Mouse (Mus musculus) lung, embryonic 15.5 days (tissue): ENCODE measurements at regions not wholly inside any gene's neighbourhood (a gene's known extent, or its start where the extent isn't known, plus 50 kb on each side); places are given as distances from the start of the nearest gene placed in this dataset.

Experiments used
- ATAC-seq: fragments of 200-750 bp; cut with Nextera tagmentation; 2 replicates; pipeline ENCODE4 v1.8.0; 2017; ENCODE audit warnings: moderate number of reproducible peaks, borderline replicate concordance; ENCODE audit not compliant: low FRiP score, low TSS enrichment; ENCODE audit errors: extremely low read depth
- H3K27ac ChIP-seq: fragments of 300-500 bp; sonication (generic); 2 replicates; pipeline ENCODE4 v1.5.1; 2015; ENCODE audit warnings: moderate library complexity, mild to moderate bottlenecking, inconsistent platforms
- H3K27me3 ChIP-seq: fragments of 300-500 bp; sonication (generic); 2 replicates; pipeline ENCODE4 v1.6.1; 2015; ENCODE audit warnings: inconsistent platforms
- H3K36me3 ChIP-seq: fragments of 300-500 bp; sonication (generic); 2 replicates; pipeline ENCODE4 v1.6.1; 2015; ENCODE audit warnings: inconsistent platforms
- H3K4me1 ChIP-seq: fragments of 300-500 bp; sonication (generic); 2 replicates; pipeline ENCODE4 v1.6.1; 2015; ENCODE audit warnings: inconsistent platforms
- H3K4me2 ChIP-seq: fragments of 300-500 bp; sonication (generic); 2 replicates; pipeline ENCODE4 v1.6.1; 2015; ENCODE audit warnings: inconsistent platforms, mild to moderate bottlenecking, moderate library complexity
- H3K4me3 ChIP-seq: fragments of 300-500 bp; sonication (generic); 2 replicates; pipeline ENCODE4 v1.5.1; 2015; ENCODE audit warnings: mild to moderate bottlenecking, inconsistent platforms
- H3K9ac ChIP-seq: fragments of 300-500 bp; sonication (generic); 2 replicates; pipeline ENCODE4 v1.6.1; 2015; ENCODE audit warnings: inconsistent platforms
- H3K9me3 ChIP-seq: fragments of 300-500 bp; sonication (generic); 2 replicates; pipeline ENCODE4 v1.6.1; 2016; ENCODE audit warnings: inconsistent platforms
- WGBS: fragments of 180-500 bp; shearing (Covaris S2); methylation state at CpG from one replicate; pipeline ENCODE4 v1.1.7; 2015; 5-methylcytosine and 5-hydroxymethylcytosine counted together

DNA sequence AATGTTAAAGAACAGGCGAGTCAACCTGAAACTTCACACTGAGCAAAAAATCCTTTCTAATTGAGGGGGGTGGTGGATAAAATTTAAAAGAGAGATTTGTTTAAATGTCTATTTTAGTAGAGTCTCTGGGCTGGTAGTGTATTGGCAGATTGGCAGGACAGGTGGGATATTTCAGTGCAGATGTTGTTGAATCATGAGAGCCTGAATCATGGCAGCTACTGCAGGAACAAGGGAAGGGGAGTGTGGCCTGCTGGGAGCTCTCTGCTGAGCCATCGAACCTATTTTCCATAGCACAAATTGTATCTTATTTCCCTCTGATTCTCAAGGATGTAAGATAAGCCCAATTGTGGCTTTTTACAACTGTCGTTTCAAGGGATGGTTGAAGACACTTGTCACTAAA is 760.0 kb upstream of the Lrrc6 start:
- 68% methylated on average over 3 of the region's 3 CpGs for WGBS
- no peak overlapping the region for H3K4me2 ChIP-seq
- ATAC-seq = no peak
- H3K9ac ChIP-seq = no peak overlapping the region
- H3K4me1 ChIP-seq = no peaks in the 10 kb centered on the region
- H3K27ac ChIP-seq = no peak overlapping the region
- H3K27me3 ChIP-seq = no peaks in the 10 kb centered on the region
- no peaks in the 10 kb centered on the region for H3K36me3 ChIP-seq
- H3K4me3 ChIP-seq = no peak overlapping the region
- no peaks in the 10 kb centered on the region for H3K9me3 ChIP-seq

DNA sequence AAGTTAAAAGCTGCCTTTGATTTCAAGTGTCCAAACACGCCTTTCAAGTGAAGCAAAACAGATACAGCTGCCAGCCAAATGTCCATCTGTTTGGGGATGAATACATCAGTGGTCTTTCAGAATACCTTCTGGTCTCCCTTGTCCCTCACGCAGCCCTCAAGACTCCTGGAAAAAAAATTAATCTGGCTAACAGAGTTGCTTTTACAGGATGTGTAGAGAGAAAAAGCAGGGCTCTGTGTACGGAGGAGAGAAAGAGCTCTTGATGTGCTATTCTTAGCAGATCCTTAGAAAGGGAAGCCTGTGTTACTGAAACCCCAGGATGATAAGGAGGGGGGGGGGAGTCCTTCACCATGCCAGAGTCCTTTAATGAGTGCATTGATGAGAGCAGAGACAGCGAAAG is 748.4 kb upstream of the Lrrc6 start:
- 29% methylated on average over 4 of the region's 4 CpGs for WGBS
- Histone ChIP-seq H3K36me3 (no peaks in the 10 kb centered on the region), H3K4me2 (no peak overlapping the region), H3K27ac (no peak overlapping the region), H3K9ac (no peak overlapping the region), H3K27me3 (no peaks in the 10 kb centered on the region), H3K4me3 (no peak overlapping the region), H3K4me1 (no peaks in the 10 kb centered on the region), H3K9me3 (no peaks in the 10 kb centered on the region)
- no peak for ATAC-seq

DNA sequence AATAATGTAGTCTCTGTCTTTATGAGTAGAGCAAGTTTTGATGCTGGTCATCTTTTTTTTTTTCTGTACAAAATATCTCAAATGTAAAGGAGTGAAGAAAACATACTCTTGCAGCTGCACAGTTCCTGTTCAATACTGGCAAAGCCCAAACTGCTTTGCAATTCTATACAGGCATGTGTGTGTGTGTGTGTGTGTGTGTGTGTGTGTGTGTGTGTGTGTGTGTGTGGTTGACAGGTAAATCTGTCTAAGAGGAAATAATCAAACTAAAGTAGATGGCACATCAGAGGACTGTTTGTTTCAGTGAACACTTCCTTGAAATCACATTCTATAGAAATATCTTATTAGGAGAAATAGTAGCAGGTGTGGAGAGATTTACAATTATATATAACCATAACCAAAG is 747.8 kb upstream of the Lrrc6 start:
- Histone ChIP-seq H3K27ac (no peak overlapping the region), H3K27me3 (no peaks in the 10 kb centered on the region), H3K4me1 (no peaks in the 10 kb centered on the region), H3K4me3 (no peak overlapping the region), H3K9ac (no peak overlapping the region), H3K4me2 (no peak overlapping the region), H3K36me3 (no peaks in the 10 kb centered on the region), H3K9me3 (no peaks in the 10 kb centered on the region)
- no peak for ATAC-seq

DNA sequence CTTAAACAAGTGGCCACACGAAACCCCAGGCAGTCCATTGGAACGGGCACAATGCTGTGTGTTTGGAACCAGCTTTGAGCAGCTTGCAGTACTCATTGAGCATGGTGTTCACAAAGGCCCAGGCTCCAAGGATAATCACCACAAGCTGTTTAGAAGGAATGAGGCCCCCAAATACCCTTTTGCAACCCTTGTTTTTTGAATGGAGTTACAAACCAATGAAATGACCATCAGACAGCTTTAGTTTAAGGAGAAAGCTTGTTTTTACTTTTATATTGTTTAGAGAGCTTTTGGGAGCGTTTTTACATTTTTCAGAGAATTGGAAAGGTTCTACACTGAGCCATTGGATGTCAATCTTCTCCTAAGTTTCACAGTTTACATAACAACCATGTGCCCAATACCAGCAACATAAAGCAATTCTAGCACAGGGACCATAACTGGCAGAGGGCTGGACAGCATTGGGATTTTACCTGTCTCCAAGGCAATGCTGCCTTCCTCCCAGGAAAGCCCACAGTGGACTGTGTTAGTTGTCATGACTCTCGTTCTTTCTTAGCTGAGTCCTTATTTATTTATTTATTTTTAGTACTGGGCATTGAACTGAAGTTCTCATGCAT is 745.1 kb upstream of the Lrrc6 start:
- Histone ChIP-seq H3K27ac (no peak overlapping the region), H3K4me2 (no peak overlapping the region), H3K27me3 (no peaks in the 10 kb centered on the region), H3K4me1 (no peaks in the 10 kb centered on the region), H3K36me3 (no peaks in the 10 kb centered on the region), H3K9me3 (no peaks in the 10 kb centered on the region), H3K9ac (no peak overlapping the region), H3K4me3 (no peak overlapping the region)
- ATAC-seq = no peak
- WGBS = 72% methylated on average over 4 of the region's 4 CpGs

DNA sequence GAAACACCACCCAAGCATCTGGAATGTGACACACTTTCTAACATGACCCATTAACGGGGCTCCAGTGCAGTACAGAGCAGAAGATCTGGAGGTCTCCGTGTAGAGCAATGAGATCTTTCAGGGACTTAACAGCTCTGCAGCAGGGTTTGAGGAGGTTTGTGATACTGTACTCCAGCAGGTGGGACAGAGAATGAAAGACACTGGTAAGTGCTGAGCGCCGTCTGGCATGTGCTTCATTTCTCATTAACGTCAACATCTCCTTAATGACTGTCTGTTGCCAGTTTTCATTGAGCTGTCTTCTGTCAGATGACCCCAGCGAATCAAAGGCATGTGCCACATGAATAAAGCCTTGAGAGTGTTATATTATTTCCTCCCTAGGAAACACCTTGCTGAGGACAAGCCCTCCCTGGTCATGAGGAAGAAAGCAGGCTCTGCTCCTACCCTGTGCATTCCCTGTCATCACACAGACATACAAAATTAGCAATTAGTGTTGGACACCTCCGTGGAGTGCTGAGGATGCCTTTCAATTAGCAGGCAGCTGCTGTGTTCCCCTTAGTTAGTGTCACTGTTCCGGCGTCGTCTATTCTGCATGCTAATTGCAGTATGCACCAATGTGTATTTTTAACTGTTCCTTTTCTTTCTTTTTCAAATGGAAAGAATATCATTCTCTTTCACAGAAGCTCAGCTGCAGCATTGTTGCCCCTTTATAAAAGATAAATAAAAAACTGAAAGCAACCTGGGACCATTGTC is 744.4 kb upstream of the Lrrc6 start:
- Histone ChIP-seq H3K9ac (no peak overlapping the region), H3K4me2 (no peak overlapping the region), H3K27ac (no peak overlapping the region), H3K27me3 (no peaks in the 10 kb centered on the region), H3K36me3 (no peaks in the 10 kb centered on the region), H3K4me1 (no peaks in the 10 kb centered on the region), H3K4me3 (no peak overlapping the region), H3K9me3 (no peaks in the 10 kb centered on the region)
- 67% methylated on average over 10 of the region's 10 CpGs for WGBS
- ATAC-seq = no peak

DNA sequence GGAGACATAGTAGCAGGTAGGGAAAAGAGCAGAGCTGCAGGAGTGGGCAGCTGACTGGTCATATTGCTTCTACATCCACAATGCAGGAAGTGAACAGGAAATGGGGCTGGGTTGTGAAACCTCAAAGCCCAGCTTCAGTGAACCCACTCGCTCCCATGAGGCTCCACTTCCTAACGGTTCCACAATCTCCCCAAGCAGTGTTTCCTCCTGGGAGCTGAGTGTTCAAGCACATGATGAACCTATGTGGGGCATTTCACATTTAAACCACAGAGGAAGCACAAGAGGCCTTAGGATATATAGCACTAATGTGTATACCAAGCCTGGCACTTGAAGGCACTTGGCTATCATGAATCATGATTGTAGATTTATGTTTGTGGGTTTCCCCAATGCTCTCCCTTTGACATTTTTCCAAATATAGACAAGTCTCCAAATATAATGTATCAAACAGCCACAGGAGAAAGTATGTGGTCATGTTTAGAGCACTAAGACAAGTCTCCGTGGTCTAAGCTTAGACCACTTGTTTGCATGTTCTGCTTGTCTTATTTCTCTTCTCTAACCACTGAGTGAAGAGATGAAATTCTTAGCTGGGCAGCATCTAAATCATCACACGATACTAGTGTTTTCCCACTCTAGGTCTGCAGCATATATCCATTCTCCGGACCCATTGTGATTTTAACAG is 734.5 kb upstream of the Lrrc6 start:
- no peaks in the 10 kb centered on the region for H3K36me3 ChIP-seq
- no peaks in the 10 kb centered on the region for H3K9me3 ChIP-seq
- H3K27me3 ChIP-seq = no peaks in the 10 kb centered on the region
- no peak for ATAC-seq
- H3K4me3 ChIP-seq = no peak overlapping the region
- H3K27ac ChIP-seq = no peak overlapping the region
- H3K4me1 ChIP-seq = no peaks in the 10 kb centered on the region
- no peak overlapping the region for H3K4me2 ChIP-seq
- WGBS = 78% methylated on average over 5 of the region's 5 CpGs
- no peak overlapping the region for H3K9ac ChIP-seq

DNA sequence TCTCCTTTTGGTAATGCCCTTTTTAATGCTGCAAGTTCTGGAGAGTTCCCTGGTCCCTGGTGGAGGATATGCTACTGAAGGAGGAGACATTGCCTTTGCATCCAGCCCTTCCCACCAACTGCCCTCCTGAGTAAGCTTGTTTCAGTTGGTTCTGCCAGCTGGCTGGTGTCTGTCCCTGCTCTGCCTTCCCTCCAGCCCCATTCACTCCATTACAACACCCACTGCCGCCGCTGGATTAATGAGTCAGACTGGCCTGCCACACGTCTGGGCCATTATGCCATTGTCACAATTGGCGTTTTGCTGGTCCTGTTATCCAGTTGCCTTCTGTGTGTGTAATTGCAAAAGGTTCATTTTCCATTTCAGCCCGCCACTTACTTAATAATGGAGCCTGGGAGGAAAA is 728.6 kb upstream of the Lrrc6 start:
- 61% methylated on average over 5 of the region's 5 CpGs for WGBS
- ATAC-seq = peak; percentile 44; the same call in 1 of the 2 replicates
- H3K36me3 ChIP-seq = no peaks in the 10 kb centered on the region

DNA sequence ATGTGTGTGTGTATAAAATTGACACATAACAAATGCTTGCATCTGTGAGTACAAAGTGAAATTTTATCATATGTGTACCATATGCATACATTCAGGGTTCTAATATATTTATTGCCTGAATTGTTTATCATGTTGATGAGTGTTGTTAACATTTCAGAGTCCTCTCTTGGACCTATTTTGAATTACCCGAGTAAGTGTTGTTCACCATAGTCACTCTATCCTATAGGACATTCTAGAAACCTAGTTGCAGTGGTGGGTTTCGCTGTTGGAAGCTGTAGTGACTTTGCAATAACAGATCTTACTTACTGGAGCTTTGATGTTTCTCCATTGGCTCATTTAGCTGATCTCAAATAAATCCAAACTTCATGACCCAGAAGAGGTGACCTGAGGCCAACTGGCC is 727.9 kb upstream of the Lrrc6 start:
- H3K4me1 ChIP-seq = peaks cover 22% of the 10 kb centered on the region; the same call in 1 of the 2 replicates
- WGBS = 55% methylated on average over 2 of the region's 2 CpGs
- no peaks in the 10 kb centered on the region for H3K27me3 ChIP-seq
- no peak overlapping the region for H3K4me2 ChIP-seq
- H3K9ac ChIP-seq = no peak overlapping the region
- no peak overlapping the region for H3K4me3 ChIP-seq
- no peaks in the 10 kb centered on the region for H3K36me3 ChIP-seq
- H3K27ac ChIP-seq = peak overlapping the region; percentile 33; the same call in 1 of the 2 replicates
- ATAC-seq = peak; percentile 86; the same call in 1 of the 2 replicates
- no peaks in the 10 kb centered on the region for H3K9me3 ChIP-seq

More for the DNA sequence above, 728.6 kb upstream of the Lrrc6 start:
- H3K4me2 ChIP-seq = no peak overlapping the region
- no peaks in the 10 kb centered on the region for H3K9me3 ChIP-seq
- peaks cover 22% of the 10 kb centered on the region; the same call in 1 of the 2 replicates for H3K4me1 ChIP-seq
- H3K4me3 ChIP-seq = no peak overlapping the region
- H3K9ac ChIP-seq = no peak overlapping the region
- H3K27ac ChIP-seq = no peak overlapping the region
- H3K27me3 ChIP-seq = no peaks in the 10 kb centered on the region

DNA sequence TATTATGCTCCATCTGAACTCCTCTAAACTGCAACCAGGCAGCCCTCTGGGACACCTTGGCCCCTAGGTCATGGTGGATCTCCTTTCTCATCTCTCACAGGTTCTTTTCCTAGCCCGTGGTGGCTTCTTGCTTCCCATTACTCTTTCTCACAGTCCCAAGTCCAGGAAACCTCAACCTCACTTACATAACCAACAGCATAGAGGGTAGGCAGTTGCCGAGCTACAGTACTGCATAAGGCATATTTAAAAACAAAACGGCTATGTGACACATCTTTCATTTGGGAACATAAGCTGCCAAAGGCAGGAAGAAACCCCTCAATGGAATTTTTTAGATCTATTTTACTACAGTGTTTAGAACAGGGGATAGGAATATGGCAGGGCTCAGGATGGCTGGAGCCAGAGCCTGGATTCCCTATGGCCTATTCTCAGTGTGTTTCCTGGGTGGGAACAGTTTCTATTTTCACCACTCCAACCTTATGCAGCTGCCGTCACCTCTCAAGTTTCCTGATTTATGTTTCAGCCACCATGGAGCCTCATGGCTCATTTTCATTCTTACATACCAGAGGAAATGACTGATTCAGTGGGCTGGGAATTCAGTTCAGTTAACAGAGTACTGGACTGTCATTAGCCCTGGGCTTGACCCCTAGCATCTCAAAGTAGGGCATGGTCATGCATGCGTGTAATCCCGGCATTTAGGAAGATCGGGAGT is 726.9 kb upstream of the Lrrc6 start:
- no peaks in the 10 kb centered on the region for H3K36me3 ChIP-seq
- H3K4me1 ChIP-seq = peaks cover 22% of the 10 kb centered on the region; the same call in 1 of the 2 replicates
- ATAC-seq = no peak

DNA sequence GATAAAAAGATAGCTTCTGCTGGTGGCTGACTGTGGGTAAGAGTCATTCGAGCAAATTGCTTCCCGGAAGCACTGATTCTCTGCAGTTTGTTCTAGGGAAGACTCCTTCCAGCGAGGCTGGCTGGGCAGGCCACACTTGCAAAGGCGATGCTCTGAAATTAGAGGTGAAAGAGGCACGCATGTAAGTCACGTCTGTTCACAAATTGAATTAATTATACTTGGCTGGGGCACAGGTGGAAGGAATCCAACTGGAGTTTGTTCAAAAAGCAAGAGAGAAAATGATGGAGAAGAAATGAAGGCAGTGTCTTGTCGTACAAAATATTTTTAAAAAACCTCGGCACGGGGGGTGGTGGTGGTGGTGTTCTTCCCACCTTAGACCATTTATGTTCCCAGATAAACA is 726.2 kb upstream of the Lrrc6 start:
- WGBS = 52% methylated on average over 9 of the region's 9 CpGs
- H3K27me3 ChIP-seq = no peaks in the 10 kb centered on the region
- H3K4me1 ChIP-seq = peaks cover 22% of the 10 kb centered on the region; the same call in 1 of the 2 replicates
- H3K4me2 ChIP-seq = no peak overlapping the region
- no peaks in the 10 kb centered on the region for H3K9me3 ChIP-seq
- H3K4me3 ChIP-seq = no peak overlapping the region
- no peaks in the 10 kb centered on the region for H3K36me3 ChIP-seq
- no peak overlapping the region for H3K9ac ChIP-seq
- ATAC-seq = no peak
- no peak overlapping the region for H3K27ac ChIP-seq

More for the DNA sequence above, 726.9 kb upstream of the Lrrc6 start:
- 48% methylated on average over 7 of the region's 7 CpGs for WGBS
- Histone ChIP-seq H3K27ac (peak overlapping the region; percentile 42), H3K4me2 (no peak overlapping the region), H3K4me3 (no peak overlapping the region), H3K9ac (no peak overlapping the region), H3K9me3 (no peaks in the 10 kb centered on the region), H3K27me3 (no peaks in the 10 kb centered on the region)
